Mouse (Mus musculus) embryonic facial prominence, embryonic 14.5 days (tissue): Measurements from ENCODE around the gene Ubox5. TPM values are rescaled to one million over a fixed set of nuclear protein-coding genes. Genes with fewer than 3 reads are reported as not detected.

ENCODE experiments used
- polyA plus RNA-seq: library from polyadenylated mRNA; unstranded; fragments of >200 nt; fragmentation: Nextera tagmentation; extraction: Ambion mirVana; gene quantifications from 2 replicates; pipeline ENCODE4 v1.2.1, GENCODE M21; 2014

Gene Ubox5
- polyA plus RNA-seq, 1 experiment from 2014 or later, result 9.9 TPM

Other genes starting within 250 kb of the Ubox5 start
- 94.8 and 106 TPM in 2 replicates for gene Cpxm1, start 232.5 kb downstream of the Ubox5 start, polyA plus RNA-seq
- not detected in 2 replicates for gene Gm28372, start 224.8 kb downstream of the Ubox5 start, polyA plus RNA-seq
- gene 1700020A23Rik, start 224.8 kb downstream of the Ubox5 start, polyA plus RNA-seq, result not detected in 2 replicates
- not detected in 2 replicates for gene Tmem239, start 223.6 kb downstream of the Ubox5 start, polyA plus RNA-seq
- gene Vps16, start 205.7 kb downstream of the Ubox5 start, polyA plus RNA-seq, result 51.6 and 66.0 TPM in 2 replicates
- 12.2 and 12.3 TPM in 2 replicates for gene Pced1a, start 205.3 kb downstream of the Ubox5 start, polyA plus RNA-seq
- gene Ptpra, start 179.8 kb downstream of the Ubox5 start, polyA plus RNA-seq, result 111 and 115 TPM in 2 replicates
- 88.6 and 91.7 TPM in 2 replicates for gene Mrps26, start 66.3 kb downstream of the Ubox5 start, polyA plus RNA-seq
- not detected in 2 replicates for gene Oxt, start 53.9 kb downstream of the Ubox5 start, polyA plus RNA-seq
- gene Avp, start 47.5 kb downstream of the Ubox5 start, polyA plus RNA-seq, result not detected in 2 replicates
- 14.7 and 15.4 TPM in 2 replicates for gene Fastkd5, start within 50 bp of the Ubox5 start, polyA plus RNA-seq
- gene Lzts3, start 12.8 kb upstream of the Ubox5 start, polyA plus RNA-seq, result 1.6 and 1.8 TPM in 2 replicates
- gene Ddrgk1, start 34.6 kb upstream of the Ubox5 start, polyA plus RNA-seq, result 55.9 and 63.8 TPM in 2 replicates
- gene Itpa, start 37.6 kb upstream of the Ubox5 start, polyA plus RNA-seq, result 90.4 and 98.7 TPM in 2 replicates
- gene Slc4a11, start 67.5 kb upstream of the Ubox5 start, polyA plus RNA-seq, result 1.8 and 2.3 TPM in 2 replicates